Mouse (Mus musculus): ENCODE data around the gene Shank1.

Shank1 gene

GRCm38 (mm10) chr7:44341119-44341518, 31.1 kb downstream of the Shank1 start:
- DNase-seq (ENCODE audit: low spot score): no peak

GRCm38 (mm10) chr7:44341714-44342113, 31.7 kb downstream of the Shank1 start:
- DNase-seq (ENCODE audit: low spot score): no peak

- DNase-seq (ENCODE audit: low spot score): no peak
These were observed 33.5 kb downstream of the Shank1 start for GRCm38 (mm10) chr7:44343459-44344015.

- DNase-seq (ENCODE audit: low spot score): no peak
These were observed 34.6 kb downstream of the Shank1 start for GRCm38 (mm10) chr7:44344622-44345021.

GRCm38 (mm10) chr7:44349043-44349442, 39.0 kb downstream of the Shank1 start:
- no peak for DNase-seq (ENCODE audit: low spot score)

DNA sequence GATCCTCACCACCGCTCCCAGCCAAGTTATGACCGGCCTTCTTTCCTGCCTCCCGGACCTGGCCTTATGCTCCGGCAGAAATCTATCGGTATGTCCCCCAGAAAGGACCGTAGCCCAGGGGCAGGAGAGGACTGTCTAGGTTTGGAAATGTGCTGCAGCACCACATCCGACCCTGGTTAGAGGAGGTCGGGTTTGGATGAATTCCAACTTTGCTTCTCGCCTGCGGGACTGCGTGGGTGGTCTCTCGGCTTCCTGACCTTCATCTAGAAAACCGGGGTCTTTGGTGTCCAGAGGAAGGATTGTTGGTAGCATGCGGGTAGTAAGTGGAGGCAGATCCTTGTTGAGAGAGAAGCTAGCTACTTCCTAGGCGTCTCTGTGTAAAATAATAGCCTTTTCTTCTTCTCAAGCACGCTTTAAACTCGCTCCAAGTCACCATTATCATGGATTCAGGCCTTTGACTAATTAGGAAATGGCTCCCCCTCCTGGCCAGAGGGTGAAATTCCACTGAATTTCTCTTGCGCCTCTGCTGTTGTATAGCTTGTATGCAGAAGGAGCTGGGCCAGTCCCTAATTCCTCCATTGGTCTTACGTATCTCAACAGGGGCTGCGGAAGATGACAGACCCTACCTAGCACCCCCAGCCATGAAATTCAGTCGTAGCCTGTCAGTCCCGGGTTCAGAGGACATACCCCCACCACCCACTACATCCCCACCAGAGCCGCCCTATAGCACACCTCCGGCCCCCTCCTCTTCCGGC, 41.1 kb downstream of the Shank1 start:
- peak; percentile 90 for DNase-seq (ENCODE audit: low spot score)

GRCm38 (mm10) chr7:44351881-44352749, 42.1 kb downstream of the Shank1 start:
- DNase-seq (ENCODE audit: low spot score): no peak

- DNase-seq (ENCODE audit: low spot score): no peak
These were observed 42.9 kb downstream of the Shank1 start for GRCm38 (mm10) chr7:44352750-44353600.

GRCm38 (mm10) chr7:44353601-44354340, 43.7 kb downstream of the Shank1 start:
- DNase-seq (ENCODE audit: low spot score): no peak

DNA sequence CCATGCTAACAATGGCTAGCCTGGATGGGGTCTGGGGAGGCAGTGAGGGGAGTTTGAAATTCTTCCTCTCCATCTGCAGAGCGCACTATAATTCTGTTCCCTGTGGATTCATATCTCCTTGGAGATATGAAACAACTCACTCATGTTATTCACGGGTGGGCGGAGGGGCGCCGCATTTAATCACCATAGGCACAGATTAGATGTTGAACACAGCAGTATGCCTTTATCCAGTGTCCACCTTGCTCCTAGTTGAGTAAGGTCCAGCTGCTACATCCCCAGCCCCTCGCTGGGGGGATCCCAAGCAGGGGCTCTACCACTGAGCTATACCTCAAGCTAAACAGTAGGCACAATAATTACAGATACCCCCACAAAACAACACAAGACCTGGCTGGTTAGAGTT, 45.4 kb downstream of the Shank1 start:
- no peak for DNase-seq (ENCODE audit: low spot score)

DNA sequence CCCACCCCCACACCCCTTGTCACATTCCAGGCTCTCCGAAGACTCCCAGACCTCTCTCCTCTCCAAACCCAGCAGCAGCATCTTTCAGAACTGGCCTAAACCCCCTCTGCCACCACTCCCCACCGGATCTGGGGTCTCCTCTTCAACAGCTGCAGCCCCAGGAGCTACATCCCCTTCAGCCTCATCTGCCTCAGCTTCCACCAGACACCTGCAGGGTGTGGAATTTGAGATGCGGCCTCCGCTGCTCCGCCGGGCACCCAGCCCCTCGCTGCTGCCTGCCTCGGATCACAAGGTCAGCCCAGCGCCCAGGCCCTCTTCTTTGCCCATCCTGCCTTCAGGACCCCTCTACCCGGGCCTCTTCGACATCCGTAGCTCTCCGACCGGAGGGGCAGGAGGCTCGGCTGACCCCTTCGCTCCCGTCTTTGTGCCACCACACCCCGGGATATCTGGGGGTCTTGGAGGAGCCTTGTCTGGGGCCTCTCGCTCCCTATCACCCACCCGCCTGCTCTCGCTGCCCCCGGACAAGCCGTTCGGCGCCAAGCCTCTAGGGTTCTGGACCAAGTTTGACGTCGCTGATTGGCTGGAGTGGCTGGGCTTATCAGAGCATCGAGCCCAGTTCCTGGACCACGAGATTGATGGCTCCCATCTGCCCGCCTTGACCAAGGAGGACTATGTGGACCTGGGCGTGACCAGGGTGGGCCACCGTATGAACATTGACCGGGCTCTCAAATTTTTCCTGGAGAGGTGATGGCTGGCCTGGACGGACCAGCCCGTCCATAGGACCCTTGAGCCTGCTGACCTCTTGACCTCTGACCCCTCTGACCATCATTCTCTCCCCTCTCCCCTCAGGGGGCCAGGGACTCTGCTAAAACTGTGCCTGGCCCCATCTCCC, 46.8 kb downstream of the Shank1 start:
- DNase-seq (ENCODE audit: low spot score): no peak

- no peak for DNase-seq (ENCODE audit: low spot score)
These were observed 47.5 kb downstream of the Shank1 start for GRCm38 (mm10) chr7:44357531-44357930.

DNA sequence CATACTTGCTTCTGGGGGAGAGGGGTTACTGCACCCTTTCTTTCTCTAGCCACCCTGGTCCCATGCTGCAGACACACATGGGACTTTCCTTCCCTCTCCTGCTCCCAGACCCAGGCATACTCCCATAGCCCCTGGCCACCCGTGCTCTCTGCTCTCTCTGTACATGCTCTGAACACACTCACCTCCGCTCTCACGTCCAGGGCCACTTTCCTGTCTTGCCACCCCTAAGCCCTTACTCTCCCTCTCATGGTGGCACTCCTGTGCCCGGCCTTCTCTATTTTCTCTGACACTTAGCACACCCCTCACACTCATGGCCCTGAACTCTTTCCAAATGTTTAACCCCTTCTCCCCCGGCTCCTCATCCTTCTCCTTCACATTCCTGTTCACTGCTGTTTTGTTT, 48.0 kb downstream of the Shank1 start:
- DNase-seq (ENCODE audit: low spot score): no peak

- DNase-seq (ENCODE audit: low spot score): no peak
These were observed 49.0 kb downstream of the Shank1 start for GRCm38 (mm10) chr7:44358886-44359654.

DNA sequence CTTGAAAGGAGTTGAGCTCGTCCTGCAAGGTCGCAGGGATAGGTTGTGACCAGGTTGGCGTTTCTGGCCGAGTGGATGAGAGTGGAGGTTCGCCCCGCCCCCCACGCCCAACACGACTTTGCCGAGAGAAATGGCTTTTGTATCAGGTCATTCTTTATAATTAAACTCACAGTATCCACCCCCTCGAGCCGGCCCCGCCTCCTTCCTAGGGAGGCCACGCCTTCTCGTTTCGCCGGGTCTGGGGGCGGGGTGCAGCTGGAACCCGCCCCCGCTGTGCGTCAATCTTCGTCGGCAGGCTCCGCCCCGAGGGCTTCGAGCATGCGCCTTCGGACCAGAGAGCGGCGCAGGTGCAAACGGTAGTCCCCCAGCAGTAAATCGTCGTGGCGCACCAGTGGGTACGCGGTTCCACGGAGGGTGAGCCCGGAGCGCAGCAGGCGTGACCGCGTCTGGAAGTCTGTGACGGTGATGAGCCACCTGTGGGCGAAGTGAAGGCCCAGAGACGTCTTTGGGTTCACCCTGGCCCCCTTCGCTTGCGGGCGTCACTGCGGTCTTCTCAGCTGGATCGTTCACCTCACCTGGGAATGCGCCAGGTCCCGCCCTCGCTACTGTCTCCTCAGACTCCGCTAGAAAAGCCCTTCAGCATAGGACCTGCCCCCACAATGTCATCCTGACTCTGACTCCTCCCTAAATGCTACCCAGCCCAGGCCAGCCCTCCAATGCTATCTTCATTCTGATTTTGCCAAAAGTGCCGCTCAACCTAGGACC, 50.0 kb downstream of the Shank1 start:
- DNase-seq (ENCODE audit: low spot score): peak; percentile 96

DNA sequence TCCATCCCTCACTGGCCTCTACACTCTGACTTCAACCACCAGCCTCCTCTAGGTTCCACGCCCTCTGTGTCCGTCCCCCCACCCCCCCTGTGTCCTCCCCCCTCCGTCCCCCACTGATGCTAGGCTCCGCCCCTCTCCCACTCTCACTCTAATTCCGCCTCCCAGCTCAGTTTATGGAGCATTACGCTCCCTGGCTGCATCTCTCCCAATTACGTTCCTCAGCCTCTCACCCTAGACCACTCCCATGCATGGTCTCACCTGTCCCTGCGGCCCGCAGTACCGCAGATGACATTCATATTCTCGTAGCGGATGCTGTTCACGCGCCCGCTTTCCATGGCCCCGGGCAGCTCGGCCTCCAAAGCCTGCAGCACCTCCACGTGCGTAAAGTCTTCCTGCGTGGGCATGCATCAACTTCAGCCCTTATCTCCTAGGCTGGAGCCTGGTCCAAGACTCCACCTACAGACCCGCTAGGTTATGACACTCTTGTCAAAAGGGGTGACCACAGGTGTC, 50.8 kb downstream of the Shank1 start:
- DNase-seq (ENCODE audit: low spot score): no peak

- no peak for DNase-seq (ENCODE audit: low spot score)
These were observed 62.6 kb downstream of the Shank1 start for GRCm38 (mm10) chr7:44372678-44373077.

DNA sequence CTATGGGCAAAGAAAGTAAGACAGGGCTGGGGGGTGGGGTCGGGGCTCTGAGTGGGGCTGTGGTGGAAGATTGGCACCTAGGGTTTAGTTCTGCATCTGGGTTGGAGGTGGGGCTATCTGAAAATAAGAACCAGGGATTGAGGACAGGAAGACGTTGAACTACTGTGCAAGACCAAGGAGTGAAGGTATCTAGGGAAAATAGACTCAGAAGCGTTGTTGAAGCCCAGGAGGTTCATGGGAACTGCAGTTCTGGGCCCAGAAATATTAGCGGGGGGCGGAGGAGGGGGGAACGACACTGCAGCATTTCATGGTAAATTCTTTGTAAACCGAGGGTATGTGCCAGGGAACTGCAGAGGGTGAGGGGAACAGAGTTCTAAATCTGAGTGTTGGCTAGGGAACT, 63.4 kb downstream of the Shank1 start:
- DNase-seq (ENCODE audit: low spot score): no peak
